Mouse (Mus musculus) effector memory CD4-positive, alpha-beta T cell, adult 7 months (primary cell): Measurements from ENCODE around the gene Zfp758. TPM values are rescaled to one million over a fixed set of nuclear protein-coding genes. Genes with fewer than 3 reads are reported as not detected.

ENCODE experiments used
- polyA plus RNA-seq: library from polyadenylated mRNA; unstranded; fragments of 100-300 nt; shearing (Covaris generic); gene quantifications from one replicate; pipeline ENCODE4 v1.2.1, GENCODE M21; 2017

Zfp758 gene
- 15.5 TPM for polyA plus RNA-seq

DNA sequence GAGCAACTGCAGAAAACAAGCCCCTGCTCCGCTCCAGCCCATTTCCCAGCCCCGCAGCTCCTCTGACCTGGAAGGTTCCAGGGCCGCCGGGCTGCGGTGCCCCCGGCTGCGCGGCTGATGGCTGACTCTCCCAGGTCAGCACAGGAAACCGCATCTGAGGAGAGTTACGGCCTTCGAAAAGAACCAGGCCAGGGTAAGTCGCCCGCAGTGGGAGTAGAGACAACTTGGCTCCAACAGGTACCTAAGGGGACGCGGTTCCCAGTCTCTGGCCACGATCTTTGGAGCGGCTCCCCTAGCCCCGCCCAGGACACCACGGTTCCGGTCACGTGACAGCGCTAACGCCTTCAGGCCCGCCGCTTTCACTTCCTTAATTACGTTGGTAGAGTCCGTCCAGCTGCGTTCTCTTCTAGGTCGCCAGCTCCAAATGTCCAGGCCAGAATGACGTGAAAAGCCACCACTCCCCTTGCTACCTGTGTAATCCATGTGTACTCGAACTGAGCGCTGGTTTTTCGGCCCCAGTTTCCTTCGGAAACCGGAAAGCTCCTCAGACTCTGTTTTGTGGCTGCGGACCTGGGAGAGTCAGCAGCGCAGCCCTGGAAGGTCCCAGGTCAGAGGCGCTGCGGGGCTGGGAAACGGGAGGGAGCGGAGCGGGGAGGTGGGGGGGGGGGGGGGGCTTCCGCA lies at the start of gene Zfp758, which contains the start of gene Zfp944:
TSS of gene Zfp758 (plus strand) at position 353 of the 681 bp plus-strand sequence.
TSS of gene Zfp944 (minus strand) at position 300 of the 681 bp plus-strand sequence.

DNA sequence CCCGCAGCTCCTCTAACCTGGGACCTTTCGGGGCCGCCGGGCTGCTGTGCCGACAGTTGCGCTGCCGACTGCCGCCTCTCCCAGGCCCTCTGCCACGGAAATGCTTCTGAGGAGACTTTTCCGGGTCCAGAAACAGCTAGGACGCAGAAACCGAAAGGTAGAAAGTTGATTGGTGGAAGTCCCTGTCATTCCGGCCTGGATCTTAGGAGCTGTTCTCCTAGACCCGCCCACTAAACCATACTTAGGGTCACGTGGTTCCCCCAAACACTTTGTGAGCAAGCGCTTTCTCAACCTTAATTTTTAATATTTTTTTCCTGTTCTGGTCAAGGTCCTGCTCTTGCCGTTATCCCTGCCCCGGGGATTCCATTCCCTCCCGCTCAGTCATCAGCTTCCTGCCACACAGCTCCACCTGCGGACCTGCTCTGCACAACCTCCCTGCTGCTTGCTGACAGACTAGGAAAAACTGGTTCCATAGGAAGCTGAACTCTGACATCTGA lies 46.5 kb upstream of the Zfp758 start, which contains the start of gene CT030661.1:
TSS of gene CT030661.1 (minus strand) at position 108 of the 497 bp plus-strand sequence.

DNA sequence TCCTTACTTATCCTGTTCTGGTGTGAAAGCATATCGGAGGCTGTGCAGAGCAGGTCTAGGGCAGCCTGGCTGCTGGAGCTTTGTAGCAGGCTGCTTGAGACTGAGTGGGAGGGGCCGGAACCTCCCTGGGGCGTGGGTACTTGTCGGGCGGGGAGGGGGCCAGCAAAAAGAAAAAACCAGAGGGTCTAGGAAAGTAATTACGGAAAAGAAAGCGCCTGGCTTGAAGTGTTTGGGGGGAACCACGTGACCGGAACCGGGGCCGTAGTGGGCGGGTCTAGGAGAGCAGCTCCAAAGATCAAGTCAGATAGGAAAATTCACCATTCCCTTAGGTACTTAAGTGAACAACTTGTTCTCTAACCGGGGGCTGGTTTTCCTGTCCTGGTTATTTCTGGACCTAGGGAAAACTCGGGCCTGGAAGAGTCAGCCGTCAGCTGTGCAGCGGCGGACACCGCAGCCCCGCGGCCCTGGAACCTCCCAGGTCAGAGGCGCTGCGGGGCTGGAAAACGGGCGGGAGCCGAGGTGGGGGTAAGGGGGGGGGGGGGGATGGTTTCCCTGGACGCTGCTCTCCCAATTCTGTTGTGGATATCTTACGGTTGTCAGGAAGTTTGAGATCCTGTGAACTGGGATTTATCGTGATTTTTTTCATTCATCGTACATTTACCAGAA lies 62.8 kb downstream of the Zfp758 start, which contains the start of gene Zfp946:
TSS of gene Zfp946 (plus strand) at position 271 of the 666 bp plus-strand sequence.

Other genes starting within 250 kb of the Zfp758 start
- gene Zfp947, start 195.3 kb upstream of the Zfp758 start, polyA plus RNA-seq = 0.39 TPM
- gene Zfp994, start 135.8 kb upstream of the Zfp758 start, polyA plus RNA-seq = 2.1 TPM
- gene CT030661.1, start 46.6 kb upstream of the Zfp758 start, polyA plus RNA-seq = 11.1 TPM
- 8.4 TPM for gene Zfp944, start 53 bp upstream of the Zfp758 start, polyA plus RNA-seq
- 5.1 TPM for gene Zfp946, start 62.8 kb downstream of the Zfp758 start, polyA plus RNA-seq
- gene Vmn2r111, start 212.0 kb downstream of the Zfp758 start, polyA plus RNA-seq = 0.18 TPM
- gene Vmn2r112, start 239.5 kb downstream of the Zfp758 start, polyA plus RNA-seq = not detected